Mouse (Mus musculus) ES-E14 (cell line): ENCODE results near the gene Cd55. TPM values are rescaled to one million over a fixed set of nuclear protein-coding genes. Genes with fewer than 3 reads are reported as not detected.

Experiments used
- DNase-seq: peaks from one replicate; pipeline ENCODE4 v3.0.0-alpha.2; 2013; ENCODE audit warnings: low read depth, low spot score
- H3K27ac ChIP-seq: 2 replicates; pipeline ENCODE4 v1.5.1; 2012; ENCODE audit warnings: low read depth, mild to moderate bottlenecking, low read length, moderate library complexity, mixed read lengths; ENCODE audit not compliant: poor library complexity, insufficient read depth, severe bottlenecking
- H3K36me3 ChIP-seq: 2 replicates; pipeline ENCODE4 v1.6.1; 2012; ENCODE audit warnings: mild to moderate bottlenecking, low read length, moderate library complexity, mixed read lengths; ENCODE audit not compliant: control insufficient read depth, poor library complexity, insufficient read depth, severe bottlenecking
- H3K4me1 ChIP-seq, 2 experiments: fragments of 150-350 bp in 1 of 2; sonication (generic) in 1 of 2; 2 replicates each; pipeline ENCODE4 v1.6.1; 2012; ENCODE audit warnings: low read length in 2 of 2, mild to moderate bottlenecking in 1 of 2, mixed read lengths in 1 of 2; ENCODE audit not compliant: control insufficient read depth in 2 of 2, insufficient read depth in 2 of 2, poor library complexity in 1 of 2
- H3K4me3 ChIP-seq, 2 experiments: fragments of 150-350 bp in 1 of 2; sonication (generic) in 1 of 2; 2 replicates each; pipeline ENCODE4 v1.5.1; 2012; ENCODE audit warnings: low read length in 2 of 2, low read depth in 1 of 2, mild to moderate bottlenecking in 1 of 2, mixed read lengths in 1 of 2; ENCODE audit not compliant: insufficient read depth in 1 of 2, poor library complexity in 1 of 2, severe bottlenecking in 1 of 2
- H3K9ac ChIP-seq: 2 replicates; pipeline ENCODE4 v1.6.1; 2012; ENCODE audit warnings: low read depth, mild to moderate bottlenecking, low read length, mixed read lengths; ENCODE audit not compliant: poor library complexity, insufficient read depth, severe bottlenecking
- H3K9me3 ChIP-seq: fragments of 150-350 bp; sonication (generic); 2 replicates; pipeline ENCODE4 v1.6.1; 2012; ENCODE audit warnings: low read depth, mild to moderate bottlenecking, low read length; ENCODE audit not compliant: control insufficient read depth, insufficient read depth
- CHD2 ChIP-seq: IDR thresholded peaks from 2 replicates; pipeline ENCODE4 v1.6.1; 2014; ENCODE audit warnings: mild to moderate bottlenecking, low read depth, low read length, inconsistent platforms
- HCFC1 ChIP-seq: IDR thresholded peaks from 2 replicates; pipeline ENCODE4 v1.6.1; 2012; ENCODE audit warnings: low read length, inconsistent platforms, borderline replicate concordance; ENCODE audit not compliant: insufficient read depth
- MAFK ChIP-seq: IDR thresholded peaks from 2 replicates; pipeline ENCODE4 v1.6.1; 2014; ENCODE audit warnings: mild to moderate bottlenecking, low read depth, low read length, inconsistent platforms; ENCODE audit not compliant: insufficient read depth
- ZC3H11A ChIP-seq: IDR thresholded peaks from 2 replicates; pipeline ENCODE4 v1.6.1; 2012; ENCODE audit warnings: low read depth, mild to moderate bottlenecking, inconsistent platforms, low read length, borderline replicate concordance
- ZNF384 ChIP-seq: IDR thresholded peaks from 2 replicates; pipeline ENCODE4 v1.6.1; 2012; ENCODE audit warnings: low read depth, low read length, inconsistent platforms
- in situ Hi-C, 2 experiments: fragments of 600-800 bp; cut with MboI; formaldehyde crosslinking; loops; one replicate each; pipeline ENCODE4 v1.15.1; 2025; ENCODE audit warnings: low sequenced_read_pairs in 2 of 2, inconsistent platforms in 1 of 2; ENCODE audit not compliant: unreplicated experiment in 2 of 2
- total RNA-seq: library from RNA; depleted of rRNA; stranded (reverse); fragments of 300-350 nt; gene quantifications from 2 replicates; pipeline ENCODE4 v1.2.3, GENCODE M21; 2012; rRNA removed

Cd55 gene
- 9.3 and 11.2 TPM in 2 replicates for total RNA-seq

DNA sequence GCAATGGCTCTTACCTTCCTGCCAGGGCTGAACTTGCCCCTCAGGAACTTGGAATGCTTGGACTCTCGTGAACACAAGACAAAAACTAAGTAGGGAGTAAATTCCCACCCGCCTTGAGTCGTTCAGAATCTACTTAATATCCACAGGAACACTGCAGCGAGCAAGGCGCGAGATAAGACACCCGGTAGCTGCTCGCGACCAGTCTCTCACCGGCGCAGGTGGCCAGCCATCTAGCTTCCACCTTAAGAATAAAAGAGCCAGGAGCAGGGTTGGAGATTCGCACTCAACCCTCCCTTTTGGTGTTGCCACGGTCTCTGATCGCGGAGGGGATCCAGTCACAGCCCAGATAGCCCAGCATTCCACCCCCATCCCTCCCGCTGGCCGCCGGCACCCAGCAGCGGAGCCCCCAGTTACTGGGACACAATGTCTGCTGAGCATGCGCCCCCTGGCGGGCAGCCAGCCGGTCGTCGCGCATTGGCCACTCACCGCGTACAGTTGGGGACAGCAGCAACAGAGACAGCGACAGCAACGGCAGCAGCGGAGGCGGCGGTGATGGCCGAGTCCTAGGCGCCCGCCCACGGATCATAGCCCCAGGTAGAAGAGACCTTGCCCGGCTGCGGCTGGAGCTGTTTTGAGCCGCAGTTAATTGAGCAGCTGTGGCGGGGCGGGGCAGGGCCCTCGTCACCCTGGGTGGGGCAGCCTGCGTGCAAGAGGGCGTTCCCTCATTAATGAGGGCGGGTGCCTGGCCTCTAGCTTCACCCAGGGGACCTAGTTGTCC is at the start of gene Cd55:
Gene Cd55, minus strand, starts transcription at position 661 of the 778 bp plus-strand sequence.
- Histone ChIP-seq H3K4me3 (peak within 1 kb of the TSS; percentile 75 to 89), H3K4me1 (peaks cover 0 to 4% of the 10 kb centered on the region in 2 experiments; a peak in 2 of 4 replicates), H3K36me3 (no peaks in the 10 kb centered on the region), H3K9ac (peak within 1 kb of the TSS; percentile 65), H3K9me3 (no peaks in the 10 kb centered on the region), H3K27ac (peak within 1 kb of the TSS; percentile 17)
- in situ Hi-C loops, result no loop called here
- peak; percentile 76 for DNase-seq
- TF ChIP-seq ZNF384, result no peak

DNA sequence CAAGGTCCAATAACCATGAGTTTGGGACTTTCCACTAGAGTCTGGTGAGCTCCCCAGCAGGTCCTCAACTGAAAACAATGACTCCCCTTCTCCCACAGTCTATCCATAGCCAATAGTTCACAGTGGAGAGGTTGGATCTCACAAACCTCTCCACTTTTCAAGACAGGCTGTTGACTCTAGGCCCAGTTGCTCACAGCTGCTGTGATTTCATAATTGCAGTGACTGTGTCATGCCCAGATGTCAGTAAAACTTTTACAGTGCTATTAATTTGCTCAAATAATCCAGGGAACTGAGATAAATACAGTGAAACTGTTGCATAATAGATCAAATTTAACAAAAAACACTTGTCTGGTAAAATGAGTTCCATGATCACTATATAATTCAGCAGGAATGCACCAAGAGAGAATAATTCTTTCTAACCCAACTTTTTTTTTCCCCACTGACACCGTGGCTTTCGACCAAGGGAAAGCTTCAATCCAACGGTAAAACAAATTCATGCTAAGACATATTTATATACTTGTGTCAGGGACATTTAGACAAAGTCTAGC is 49.4 kb upstream of the Cd55 start:
- no peak for DNase-seq
- Histone ChIP-seq H3K27ac (no peak overlapping the region), H3K9me3 (no peaks in the 10 kb centered on the region), H3K36me3 (no peaks in the 10 kb centered on the region), H3K4me3 (no peak overlapping the region), H3K4me1 (peaks cover 2 to 3% of the 10 kb centered on the region in 2 experiments; a peak in 1 of 4 replicates), H3K9ac (no peak overlapping the region)
- TF ChIP-seq ZC3H11A, result no peak
- TF ChIP-seq CHD2, result no peak
- no peak for TF ChIP-seq ZNF384
- in situ Hi-C loops, result no loop called here

- H3K9ac ChIP-seq, result no peak overlapping the region
- H3K4me1 ChIP-seq, result peaks cover 2 to 3% of the 10 kb centered on the region in 2 experiments; a peak in 1 of 4 replicates
- in situ Hi-C loops, result no loop called here
- DNase-seq, result no peak
- no peaks in the 10 kb centered on the region for H3K36me3 ChIP-seq
- no peak for TF ChIP-seq CHD2
- TF ChIP-seq HCFC1, result no peak
- TF ChIP-seq ZC3H11A, result no peak
- TF ChIP-seq MAFK, result no peak
- no peak for TF ChIP-seq ZNF384
- H3K9me3 ChIP-seq, result no peaks in the 10 kb centered on the region
- H3K4me3 ChIP-seq, result no peak overlapping the region
- no peak overlapping the region for H3K27ac ChIP-seq
Measured at GRCm38 (mm10) chr1:130508957-130509350, 46.4 kb upstream of the Cd55 start.

- Histone ChIP-seq H3K9ac (no peak overlapping the region), H3K4me3 (no peak overlapping the region), H3K9me3 (no peaks in the 10 kb centered on the region), H3K4me1 (0 out of 4 replicates have a peak, but pooled peaks cover 0 to 2% of the 10 kb centered on the region in 2 experiments), H3K36me3 (no peaks in the 10 kb centered on the region), H3K27ac (no peak overlapping the region)
- no peak for DNase-seq
- TF ChIP-seq ZNF384, result no peak
- no peak for TF ChIP-seq ZC3H11A
- no peak for TF ChIP-seq CHD2
- TF ChIP-seq HCFC1, result no peak
- no peak for TF ChIP-seq MAFK
- in situ Hi-C loops, result no loop called here
Measured at GRCm38 (mm10) chr1:130508030-130508956, 45.7 kb upstream of the Cd55 start.
